Mouse (Mus musculus) heart, adult 11 months (tissue): ENCODE measurements around the gene Treml4.

Experiments
- DNase-seq: peaks from one replicate; pipeline ENCODE4 v3.0.0; 2022

Gene Treml4

GRCm38 (mm10) chr17:48263741-48264362 is at the start of gene Treml4:
Gene Treml4 (plus strand): TSS chr17:48264295.
- no peak for DNase-seq

GRCm38 (mm10) chr17:48215429-48215828 is 48.7 kb upstream of the Treml4 start:
- DNase-seq, result peak; percentile 30

- DNase-seq, result peak; percentile 43
These were observed 33.4 kb upstream of the Treml4 start for GRCm38 (mm10) chr17:48230680-48231079.

GRCm38 (mm10) chr17:48232518-48232917 is 31.6 kb upstream of the Treml4 start, which contains the start of gene Trem1:
Gene Trem1 (plus strand): TSS chr17:48232768.
- DNase-seq, result peak; percentile 45

- peak; percentile 8 for DNase-seq
These were observed 30.3 kb upstream of the Treml4 start for GRCm38 (mm10) chr17:48233789-48234188.

- peak; percentile 55 for DNase-seq
These were observed 29.5 kb upstream of the Treml4 start for GRCm38 (mm10) chr17:48234550-48234949.

- DNase-seq, result peak; percentile 49
These were observed 28.2 kb upstream of the Treml4 start for GRCm38 (mm10) chr17:48235773-48236370.

- peak; percentile 55 for DNase-seq
These were observed 26.5 kb upstream of the Treml4 start for GRCm38 (mm10) chr17:48237621-48238020.

- peak; percentile 90 for DNase-seq
These were observed 16.7 kb upstream of the Treml4 start, which contains the start of gene Trem3 for GRCm38 (mm10) chr17:48247221-48247928. Gene Trem3 (plus strand): TSS chr17:48247777.

GRCm38 (mm10) chr17:48249039-48249438 is 15.1 kb upstream of the Treml4 start:
- DNase-seq, result peak; percentile 13

GRCm38 (mm10) chr17:48249501-48249900 is 14.6 kb upstream of the Treml4 start:
- DNase-seq, result peak; percentile 85

- peak; percentile 79 for DNase-seq
These were observed 13.5 kb upstream of the Treml4 start for GRCm38 (mm10) chr17:48250631-48251030.

GRCm38 (mm10) chr17:48256575-48256974 is 7.5 kb upstream of the Treml4 start:
- DNase-seq, result no peak

- peak; percentile 86 for DNase-seq
These were observed 2.2 kb upstream of the Treml4 start for GRCm38 (mm10) chr17:48261868-48262267.

GRCm38 (mm10) chr17:48264662-48265061 is 567 bp downstream of the Treml4 start:
- no peak for DNase-seq

- DNase-seq, result no peak
These were observed 2.0 kb downstream of the Treml4 start for GRCm38 (mm10) chr17:48266138-48266537.

- DNase-seq, result no peak
These were observed 2.7 kb downstream of the Treml4 start for GRCm38 (mm10) chr17:48266610-48267304.

- no peak for DNase-seq
These were observed 3.5 kb downstream of the Treml4 start for GRCm38 (mm10) chr17:48267591-48267990.

GRCm38 (mm10) chr17:48268276-48268675 is 4.2 kb downstream of the Treml4 start:
- DNase-seq, result no peak

GRCm38 (mm10) chr17:48269833-48270232 is 5.7 kb downstream of the Treml4 start:
- no peak for DNase-seq

- no peak for DNase-seq
These were observed 8.1 kb downstream of the Treml4 start for GRCm38 (mm10) chr17:48272158-48272557.

- DNase-seq, result no peak
These were observed 8.5 kb downstream of the Treml4 start for GRCm38 (mm10) chr17:48272598-48272997.

- no peak for DNase-seq
These were observed 10.0 kb downstream of the Treml4 start for GRCm38 (mm10) chr17:48274098-48274497.
